Mouse (Mus musculus) naive thymus-derived CD4-positive, alpha-beta T cell, adult 5 months (primary cell): ENCODE data around the gene Gm5728. TPM values are rescaled to one million over a fixed set of nuclear protein-coding genes. Genes with fewer than 3 reads are reported as not detected.

Experiments used
- polyA plus RNA-seq: library from polyadenylated mRNA; unstranded; fragments of 100-300 nt; shearing (Covaris generic); gene quantifications from one replicate; pipeline ENCODE4 v1.2.1, GENCODE M21; 2017

Gene Gm5728
- polyA plus RNA-seq: not detected

DNA sequence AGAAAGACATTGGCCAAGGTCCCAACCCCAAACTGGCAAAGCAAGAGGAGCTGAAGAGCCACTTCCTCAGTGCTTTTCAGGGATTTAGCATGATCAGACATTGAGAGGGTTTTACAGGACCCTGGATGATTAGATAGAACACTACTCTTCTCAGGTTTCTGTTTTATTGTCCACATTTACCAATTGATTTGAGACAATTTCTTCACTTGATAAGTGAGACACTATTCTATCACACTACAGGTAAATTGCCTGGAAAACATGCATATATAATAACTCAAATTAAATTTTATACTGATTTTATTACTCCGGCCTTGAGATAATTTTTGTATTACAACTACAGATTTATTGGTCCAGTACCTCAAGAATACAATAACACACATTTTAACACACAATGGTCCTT, at the start of gene Gm5728:
Gene Gm5728, minus strand, starts transcription at position 101 of the 400 bp plus-strand sequence.

DNA sequence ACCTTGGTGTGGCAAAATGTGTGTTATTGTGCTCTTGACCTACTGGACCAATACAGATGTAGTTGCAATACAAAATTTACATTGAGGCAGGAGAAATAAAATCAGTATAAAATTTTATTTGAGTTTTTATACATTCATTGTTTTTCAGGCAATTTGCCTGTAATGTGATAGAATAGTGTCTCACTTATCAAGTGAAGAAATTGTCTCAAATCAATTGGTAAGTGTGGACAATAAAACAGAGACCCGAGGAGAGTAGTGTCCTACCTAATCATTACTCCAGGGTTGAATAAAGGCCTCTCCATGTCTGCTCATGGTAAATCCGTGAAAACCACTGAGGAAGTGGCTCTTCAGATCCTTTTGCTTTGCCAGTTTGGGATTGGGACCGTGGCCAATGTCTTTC, 42.4 kb upstream of the Gm5728 start, which contains the start of gene Vmn1r100:
Gene Vmn1r100, plus strand, starts transcription at position 301 of the 400 bp plus-strand sequence.

DNA sequence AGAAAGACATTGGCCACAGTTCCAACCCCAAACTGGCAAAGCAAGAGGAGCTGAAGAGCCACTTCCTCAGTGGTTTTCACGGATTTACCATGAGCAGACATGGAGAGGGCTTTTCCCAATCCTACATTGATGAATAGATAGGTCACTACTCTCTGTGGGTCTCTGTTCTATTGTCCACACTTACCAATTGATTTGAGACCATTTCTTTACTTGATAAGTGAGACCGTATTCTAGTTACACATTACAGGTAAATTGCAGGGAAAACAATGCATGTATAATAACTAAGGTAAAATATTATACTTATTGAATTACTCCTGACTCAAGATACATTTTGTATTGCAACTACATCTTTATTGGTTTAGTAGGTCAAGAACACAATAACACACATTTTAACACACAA, 41.2 kb downstream of the Gm5728 start, which contains the start of gene Gm4133:
Gene Gm4133, minus strand, starts transcription at position 101 of the 400 bp plus-strand sequence.

Other genes with a start within 250 kb of the Gm5728 start
- not detected for gene Vmn1r93, start 236.3 kb downstream of the Gm5728 start, polyA plus RNA-seq
- gene Vmn1r94, start 207.0 kb downstream of the Gm5728 start, polyA plus RNA-seq: not detected
- not detected for gene Vmn1r95, start 181.7 kb downstream of the Gm5728 start, polyA plus RNA-seq
- gene Gm6164, start 169.8 kb downstream of the Gm5728 start, polyA plus RNA-seq: not detected
- gene Gm4498, start 141.6 kb downstream of the Gm5728 start, polyA plus RNA-seq: not detected
- gene Gm5890, start 112.6 kb downstream of the Gm5728 start, polyA plus RNA-seq: not detected
- gene Gm4133, start 41.3 kb downstream of the Gm5728 start, polyA plus RNA-seq: not detected
- gene Vmn1r100, start 42.5 kb upstream of the Gm5728 start, polyA plus RNA-seq: not detected
- not detected for gene Vmn1r101, start 67.2 kb upstream of the Gm5728 start, polyA plus RNA-seq
- not detected for gene Gm10670, start 99.5 kb upstream of the Gm5728 start, polyA plus RNA-seq
- not detected for gene Vmn1r103, start 135.1 kb upstream of the Gm5728 start, polyA plus RNA-seq
- gene Vmn1r104, start 158.4 kb upstream of the Gm5728 start, polyA plus RNA-seq: 0.73 TPM
- not detected for gene Gm5726, start 170.3 kb upstream of the Gm5728 start, polyA plus RNA-seq
- not detected for gene Gm4141, start 200.8 kb upstream of the Gm5728 start, polyA plus RNA-seq
- 0.24 TPM for gene Gm4513, start 223.6 kb upstream of the Gm5728 start, polyA plus RNA-seq